14 mouse cellular contexts compared by ENCODE assay signal in the genomic region with DNA sequence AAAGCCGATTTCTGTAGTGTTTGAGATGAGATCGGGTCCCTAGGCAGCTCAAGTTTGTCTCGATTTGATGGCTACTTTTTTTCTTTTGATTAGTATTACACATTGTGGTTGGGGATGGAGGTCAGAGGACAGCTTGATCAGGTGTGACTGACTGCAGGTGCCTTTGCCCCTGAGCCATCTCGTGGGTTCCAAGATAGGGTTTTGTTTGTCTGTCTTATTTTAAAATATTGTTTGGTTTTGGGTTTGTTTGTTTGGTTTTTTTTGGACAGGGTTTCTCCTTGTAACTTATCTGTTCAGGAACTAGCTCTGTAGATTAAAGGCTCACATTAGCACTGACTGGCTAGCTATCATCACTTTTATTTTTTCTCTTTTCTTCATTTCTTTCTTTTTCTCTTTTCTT. TPM values are rescaled to one million over a fixed set of nuclear protein-coding genes. Genes with fewer than 3 reads are reported as not detected.
DNase-seq lines count a peak whose midpoint lies in the region; ATAC-seq and TF ChIP-seq lines count a peak whose summit lies in the region.
"Had no signal": no experiment of that assay in that cellular context is flagged by ENCODE, and none has a peak within 500 bp of the region (broad histone marks: within the 10 kb centered on the region; RNA-seq: fewer than 3 reads in every experiment).

No protein-coding gene starts in this region.

- TF ChIP-seq CTCF in hindbrain, postnatal 0 days (IDR thresholded peaks at IDR 0.05; ENCODE audit: low read depth) = no peak

- H3K4me2 ChIP-seq in forebrain, embryonic 15.5 days (replicated peaks) = no peak overlapping the region
- H3K4me2 ChIP-seq in forebrain, embryonic 14.5 days (ENCODE audit: low read length) = no peak overlapping the region
- H3K4me2 ChIP-seq in hindbrain, embryonic 13.5 days = no peak overlapping the region
- H3K4me2 ChIP-seq in hindbrain, embryonic 14.5 days (replicated peaks) = no peak overlapping the region
- no peak overlapping the region for H3K4me2 ChIP-seq in hindbrain, postnatal 0 days (ENCODE audit: low read depth, low read length)

- no peaks in the 10 kb centered on the region for H3K27me3 ChIP-seq in forebrain, embryonic 15.5 days
- no peaks in the 10 kb centered on the region for H3K27me3 ChIP-seq in forebrain, embryonic 14.5 days (replicated peaks; ENCODE audit: control insufficient read depth, insufficient read depth, low read length)
- H3K27me3 ChIP-seq in hindbrain, embryonic 13.5 days = peaks cover 6% of the 10 kb centered on the region; the same call in 1 of the 2 replicates
- no peaks in the 10 kb centered on the region for H3K27me3 ChIP-seq in hindbrain, embryonic 14.5 days (ENCODE audit: control insufficient read depth, insufficient read depth, low read length)
- H3K27me3 ChIP-seq in hindbrain, postnatal 0 days (ENCODE audit: insufficient read depth, low read length) = no peaks in the 10 kb centered on the region

- DNase-seq in forebrain, embryonic 14.5 days (ENCODE audit: low spot score) = no peak
- no peak for DNase-seq in hindbrain, embryonic 14.5 days (ENCODE audit: low spot score)
- DNase-seq in A20 (ENCODE audit: low read depth, low spot score) = peak; percentile 62
- DNase-seq in hindbrain, postnatal 0 days (ENCODE audit: low spot score) = no peak
- DNase-seq in embryo, embryonic 10.5 days (ENCODE audit: low spot score) = no peak
- no peak for DNase-seq in ovary, postnatal 36 days (ENCODE audit: low spot score)
- DNase-seq: kidney, postnatal 10 days; lung, embryonic 14.5 days had no signal

- ATAC-seq in forebrain, embryonic 15.5 days (replicated peaks) = no peak
- ATAC-seq in forebrain, embryonic 14.5 days = no peak
- ATAC-seq in hindbrain, embryonic 13.5 days (ENCODE audit: low FRiP score) = no peak
- ATAC-seq in hindbrain, embryonic 14.5 days (ENCODE audit: low FRiP score) = no peak
- no peak for ATAC-seq in hindbrain, postnatal 0 days
- ATAC-seq: inflammation-experienced regulatory T-cells, adult 6 months had no signal

- WGBS in forebrain, embryonic 15.5 days = 68% methylated on average over 4 of the region's 4 CpGs
- 65% methylated on average over 4 of the region's 4 CpGs for WGBS in forebrain, embryonic 14.5 days
- WGBS in hindbrain, embryonic 13.5 days = 77% methylated on average over 4 of the region's 4 CpGs
- 77% methylated on average over 4 of the region's 4 CpGs for WGBS in hindbrain, embryonic 14.5 days
- WGBS in hindbrain, postnatal 0 days = 76% methylated on average over 4 of the region's 4 CpGs

- H3K4me3 ChIP-seq in forebrain, embryonic 15.5 days = no peak overlapping the region
- H3K4me3 ChIP-seq in forebrain, embryonic 14.5 days (ENCODE audit: low read depth, low read length) = no peak overlapping the region
- H3K4me3 ChIP-seq in hindbrain, embryonic 13.5 days = no peak overlapping the region
- H3K4me3 ChIP-seq in hindbrain, embryonic 14.5 days (replicated peaks; ENCODE audit: low read length) = no peak overlapping the region
- no peak overlapping the region for H3K4me3 ChIP-seq in hindbrain, postnatal 0 days (ENCODE audit: low read length)

- no peak overlapping the region for H3K9ac ChIP-seq in forebrain, embryonic 15.5 days (replicated peaks)
- H3K9ac ChIP-seq in forebrain, embryonic 14.5 days (ENCODE audit: low read length) = no peak overlapping the region
- no peak overlapping the region for H3K9ac ChIP-seq in hindbrain, embryonic 13.5 days
- H3K9ac ChIP-seq in hindbrain, embryonic 14.5 days = no peak overlapping the region
- H3K9ac ChIP-seq in hindbrain, postnatal 0 days (replicated peaks; ENCODE audit: low read length) = no peak overlapping the region

- peaks cover 39% of the 10 kb centered on the region for H3K4me1 ChIP-seq in forebrain, embryonic 15.5 days
- peaks cover 26% of the 10 kb centered on the region for H3K4me1 ChIP-seq in forebrain, embryonic 14.5 days (ENCODE audit: control insufficient read depth, insufficient read depth, low read length)
- H3K4me1 ChIP-seq in hindbrain, embryonic 13.5 days (replicated peaks) = peaks cover 61% of the 10 kb centered on the region
- peaks cover 28% of the 10 kb centered on the region for H3K4me1 ChIP-seq in hindbrain, embryonic 14.5 days (replicated peaks; ENCODE audit: control insufficient read depth, insufficient read depth, low read length)
- peaks cover 26% of the 10 kb centered on the region for H3K4me1 ChIP-seq in hindbrain, postnatal 0 days (ENCODE audit: insufficient read depth, low read length)

- H3K36me3 ChIP-seq in forebrain, embryonic 15.5 days = no peaks in the 10 kb centered on the region
- H3K36me3 ChIP-seq in forebrain, embryonic 14.5 days (ENCODE audit: control insufficient read depth, insufficient read depth, low read length) = peaks cover 6% of the 10 kb centered on the region
- peaks cover 3% of the 10 kb centered on the region; the same call in 1 of the 2 replicates for H3K36me3 ChIP-seq in hindbrain, embryonic 13.5 days
- peaks cover 3% of the 10 kb centered on the region; the same call in 1 of the 2 replicates for H3K36me3 ChIP-seq in hindbrain, embryonic 14.5 days (replicated peaks; ENCODE audit: control insufficient read depth, insufficient read depth)
- H3K36me3 ChIP-seq in hindbrain, postnatal 0 days (ENCODE audit: insufficient read depth, low read length) = no peaks in the 10 kb centered on the region

- peak overlapping the region; percentile 38; the same call in 1 of the 2 replicates for H3K27ac ChIP-seq in forebrain, embryonic 15.5 days (replicated peaks)
- H3K27ac ChIP-seq in forebrain, embryonic 14.5 days (ENCODE audit: low read depth, low read length) = no peak overlapping the region
- H3K27ac ChIP-seq in hindbrain, embryonic 13.5 days = peak overlapping the region; percentile 58
- no peak overlapping the region; the same call in 1 of the 2 replicates for H3K27ac ChIP-seq in hindbrain, embryonic 14.5 days
- peak overlapping the region; percentile 65; the same call in 1 of the 2 replicates for H3K27ac ChIP-seq in hindbrain, postnatal 0 days

- no peaks in the 10 kb centered on the region for H3K9me3 ChIP-seq in forebrain, embryonic 15.5 days
- H3K9me3 ChIP-seq in forebrain, embryonic 14.5 days (replicated peaks; ENCODE audit: control insufficient read depth, low read length) = no peaks in the 10 kb centered on the region
- no peaks in the 10 kb centered on the region for H3K9me3 ChIP-seq in hindbrain, embryonic 13.5 days
- no peaks in the 10 kb centered on the region for H3K9me3 ChIP-seq in hindbrain, embryonic 14.5 days (ENCODE audit: control insufficient read depth, low read length)
- H3K9me3 ChIP-seq in hindbrain, postnatal 0 days (ENCODE audit: low read length) = no peaks in the 10 kb centered on the region

RNA-seq across cellular contexts. Expression of gene Eno1, which starts 0.9 kb away (rescaled TPM):
- polyA plus RNA-seq in forebrain, embryonic 15.5 days (2015; fragmentation: Nextera tagmentation; extraction: Ambion mirVana) = 953 and 957 TPM in 2 replicates
- polyA plus RNA-seq in forebrain, embryonic 14.5 days (2014; fragmentation: Nextera tagmentation; extraction: Ambion mirVana) = 958 and 988 TPM in 2 replicates
- polyA plus RNA-seq in hindbrain, embryonic 13.5 days (2015; fragmentation: Nextera tagmentation; extraction: Ambion mirVana) = 1,025 and 1,119 TPM in 2 replicates
- 955 and 1,038 TPM in 2 replicates for polyA plus RNA-seq in hindbrain, embryonic 14.5 days (2014; fragmentation: Nextera tagmentation; extraction: Ambion mirVana)
- 538 and 549 TPM in 2 replicates for total RNA-seq in hindbrain, postnatal 0 days (2014; rRNA removed)
- polyA plus RNA-seq in hindbrain, postnatal 0 days (2015; fragmentation: Nextera tagmentation; extraction: Ambion mirVana) = 1,243 and 1,257 TPM in 2 replicates

RNA-seq across cellular contexts. Expression of gene Car6, which starts 34.5 kb away (rescaled TPM):
- polyA plus RNA-seq in forebrain, embryonic 15.5 days (2015; fragmentation: Nextera tagmentation; extraction: Ambion mirVana) = not detected in 2 replicates
- not detected in 2 replicates for polyA plus RNA-seq in forebrain, embryonic 14.5 days (2014; fragmentation: Nextera tagmentation; extraction: Ambion mirVana)
- polyA plus RNA-seq in hindbrain, embryonic 13.5 days (2015; fragmentation: Nextera tagmentation; extraction: Ambion mirVana) = not detected in 2 replicates
- not detected in 2 replicates for polyA plus RNA-seq in hindbrain, embryonic 14.5 days (2014; fragmentation: Nextera tagmentation; extraction: Ambion mirVana)
- not detected in 2 replicates for total RNA-seq in hindbrain, postnatal 0 days (2014; rRNA removed)
- not detected in 2 replicates for polyA plus RNA-seq in hindbrain, postnatal 0 days (2015; fragmentation: Nextera tagmentation; extraction: Ambion mirVana)
- total RNA-seq: left cerebral cortex, adult 18-20 months; neutrophil, adult 5-6 weeks had no signal
- polyA plus RNA-seq: inflammation-experienced regulatory T-cells, adult 6 months; lung, embryonic 14.5 days; midbrain, embryonic 11.5 days had no signal

RNA-seq across cellular contexts. Expression of gene Rere, which starts 45.9 kb away (rescaled TPM):
- 26.6 and 32.0 TPM in 2 replicates for polyA plus RNA-seq in forebrain, embryonic 15.5 days (2015; fragmentation: Nextera tagmentation; extraction: Ambion mirVana)
- 21.2 and 25.1 TPM in 2 replicates for polyA plus RNA-seq in forebrain, embryonic 14.5 days (2014; fragmentation: Nextera tagmentation; extraction: Ambion mirVana)
- polyA plus RNA-seq in hindbrain, embryonic 13.5 days (2015; fragmentation: Nextera tagmentation; extraction: Ambion mirVana) = 36.2 and 39.0 TPM in 2 replicates
- 44.4 and 46.8 TPM in 2 replicates for polyA plus RNA-seq in hindbrain, embryonic 14.5 days (2014; fragmentation: Nextera tagmentation; extraction: Ambion mirVana)
- 31.2 and 32.9 TPM in 2 replicates for total RNA-seq in hindbrain, postnatal 0 days (2014; rRNA removed)
- polyA plus RNA-seq in hindbrain, postnatal 0 days (2015; fragmentation: Nextera tagmentation; extraction: Ambion mirVana) = 25.0 and 25.9 TPM in 2 replicates

Comparison
In these comparisons a context has a peak if more than half of its experiments do, and no peak if none do; other contexts are left out.
1. H3K27ac ChIP-seq: peak in forebrain, embryonic 15.5 days (single experiment), hindbrain, embryonic 13.5 days (single experiment) and hindbrain, postnatal 0 days (single experiment); none in forebrain, embryonic 14.5 days (single experiment) and hindbrain, embryonic 14.5 days (single experiment).